Mouse (Mus musculus) neural tube, embryonic 14.5 days (tissue): ENCODE results near the gene Cela2a. TPM values are rescaled to one million over a fixed set of nuclear protein-coding genes. Genes with fewer than 3 reads are reported as not detected.

Experiments
- ATAC-seq: fragments of 200-750 bp; cut with Nextera tagmentation; 2 replicates; pipeline ENCODE4 v1.8.0; 2017; ENCODE audit warnings: low read depth, mild to moderate bottlenecking, moderate TSS enrichment, moderate library complexity
- H3K27ac ChIP-seq: fragments of 300-500 bp; sonication (generic); 2 replicates; pipeline ENCODE4 v1.5.1; 2014; ENCODE audit warnings: low read depth, mild to moderate bottlenecking, control low read depth, low read length, moderate library complexity, mixed read lengths
- H3K27me3 ChIP-seq: fragments of 300-500 bp; sonication (generic); 2 replicates; pipeline ENCODE4 v1.6.1; 2014; ENCODE audit warnings: low read length; ENCODE audit not compliant: control insufficient read depth, insufficient read depth
- H3K36me3 ChIP-seq: fragments of 300-500 bp; sonication (generic); 2 replicates; pipeline ENCODE4 v1.6.1; 2014; ENCODE audit warnings: low read length, mixed read lengths; ENCODE audit not compliant: control insufficient read depth, insufficient read depth
- H3K4me1 ChIP-seq: fragments of 300-500 bp; sonication (generic); 2 replicates; pipeline ENCODE4 v1.6.1; 2014; ENCODE audit warnings: low read length; ENCODE audit not compliant: control insufficient read depth, insufficient read depth
- H3K4me2 ChIP-seq: fragments of 300-500 bp; sonication (generic); 2 replicates; pipeline ENCODE4 v1.6.1; 2014; ENCODE audit warnings: mild to moderate bottlenecking, low read depth, low read length, control low read depth
- H3K4me3 ChIP-seq: fragments of 300-500 bp; sonication (generic); 2 replicates; pipeline ENCODE4 v1.5.1; 2014; ENCODE audit warnings: low read depth, low read length, control low read depth, mixed read lengths
- H3K9ac ChIP-seq: fragments of 300-500 bp; sonication (generic); replicated peaks from 2 replicates; pipeline ENCODE4 v1.6.1; 2014; ENCODE audit warnings: low read depth, mild to moderate bottlenecking, control low read depth, low read length, mixed read lengths
- H3K9me3 ChIP-seq: fragments of 300-500 bp; sonication (generic); 2 replicates; pipeline ENCODE4 v1.6.1; 2016; ENCODE audit warnings: low read length; ENCODE audit not compliant: control insufficient read depth
- WGBS: fragments of 180-500 bp; shearing (Covaris S2); extraction: QIAGEN DNeasy Blood & Tissue Kit; methylation state at CpG from one replicate; pipeline ENCODE4 v1.1.7; 2014; 5-methylcytosine and 5-hydroxymethylcytosine counted together
- polyA plus RNA-seq: library from polyadenylated mRNA; unstranded; fragments of >200 nt; fragmentation: Nextera tagmentation; extraction: Ambion mirVana; gene quantifications from 2 replicates; pipeline ENCODE4 v1.2.1, GENCODE M21; 2014

Gene Cela2a
- polyA plus RNA-seq, result not detected in 2 replicates

GRCm38 (mm10) chr4:141826060-141826459, at the start of gene Cela2a:
Gene Cela2a, minus strand, starts transcription at chr4:141826160.
- Histone ChIP-seq H3K27me3 (no peaks in the 10 kb centered on the region; the same call in 1 of the 2 replicates), H3K36me3 (no peaks in the 10 kb centered on the region), H3K9ac (no peak within 1 kb of the TSS), H3K4me3 (no peak within 1 kb of the TSS), H3K4me1 (no peaks in the 10 kb centered on the region), H3K4me2 (no peak within 1 kb of the TSS), H3K9me3 (no peaks in the 10 kb centered on the region), H3K27ac (no peak within 1 kb of the TSS)
- 55% methylated on average over 5 of the region's 5 CpGs for WGBS
- ATAC-seq, result no peak

- Histone ChIP-seq H3K4me3 (peak overlapping the region; percentile 77), H3K27me3 (no peaks in the 10 kb centered on the region), H3K9me3 (no peaks in the 10 kb centered on the region), H3K27ac (0 out of 2 replicates have a peak overlapping the region, but pooled peaks have one; percentile 48), H3K9ac (peak overlapping the region; percentile 81), H3K36me3 (no peaks in the 10 kb centered on the region), H3K4me2 (peak overlapping the region; percentile 64), H3K4me1 (peaks cover 20% of the 10 kb centered on the region)
- 15% methylated on average over 8 of the region's 8 CpGs for WGBS
- ATAC-seq, result no peak; the same call in none of the 2 replicates
These were observed 49.6 kb upstream of the Cela2a start for GRCm38 (mm10) chr4:141875481-141876108.

- Histone ChIP-seq H3K36me3 (no peaks in the 10 kb centered on the region), H3K4me2 (peak within 1 kb of the TSS; percentile 64), H3K9me3 (no peaks in the 10 kb centered on the region), H3K27me3 (no peaks in the 10 kb centered on the region), H3K4me3 (peak within 1 kb of the TSS; percentile 77), H3K9ac (peak within 1 kb of the TSS; percentile 81), H3K27ac (peak within 1 kb of the TSS; percentile 48; the same call in 1 of the 2 replicates), H3K4me1 (peaks cover 20% of the 10 kb centered on the region)
- ATAC-seq, result peak; percentile 89
- WGBS, result under 1% methylated on average over 71 of the region's 73 CpGs
These were observed 48.9 kb upstream of the Cela2a start, which contains the start of gene Efhd2 for GRCm38 (mm10) chr4:141874601-141875460. Gene Efhd2, minus strand, starts transcription at chr4:141874920.

GRCm38 (mm10) chr4:141874111-141874600, 48.2 kb upstream of the Cela2a start:
- Histone ChIP-seq H3K27ac (no peak overlapping the region), H3K4me2 (peak overlapping the region; percentile 64), H3K9ac (peak overlapping the region; percentile 81), H3K4me1 (peaks cover 23% of the 10 kb centered on the region), H3K9me3 (no peaks in the 10 kb centered on the region), H3K36me3 (no peaks in the 10 kb centered on the region), H3K27me3 (no peaks in the 10 kb centered on the region), H3K4me3 (peak overlapping the region; percentile 77)
- WGBS, result under 1% methylated on average over 19 of the region's 19 CpGs
- ATAC-seq, result peak; percentile 16

GRCm38 (mm10) chr4:141872977-141873376, 47.0 kb upstream of the Cela2a start:
- Histone ChIP-seq H3K36me3 (no peaks in the 10 kb centered on the region), H3K4me1 (peaks cover 27% of the 10 kb centered on the region), H3K27me3 (no peaks in the 10 kb centered on the region), H3K27ac (no peak overlapping the region), H3K4me3 (peak overlapping the region; percentile 77; the same call in 1 of the 2 replicates), H3K4me2 (peak overlapping the region; percentile 64), H3K9ac (peak overlapping the region; percentile 81), H3K9me3 (no peaks in the 10 kb centered on the region)
- WGBS, result 74% methylated on average over 9 of the region's 9 CpGs
- no peak for ATAC-seq

GRCm38 (mm10) chr4:141871909-141872308, 45.9 kb upstream of the Cela2a start:
- no peak overlapping the region for H3K4me3 ChIP-seq
- H3K27me3 ChIP-seq, result no peaks in the 10 kb centered on the region
- no peaks in the 10 kb centered on the region for H3K36me3 ChIP-seq
- H3K27ac ChIP-seq, result peak overlapping the region; percentile 66
- no peak for ATAC-seq
- 48% methylated on average over 9 of the region's 9 CpGs for WGBS
- H3K4me1 ChIP-seq, result peaks cover 37% of the 10 kb centered on the region
- H3K4me2 ChIP-seq, result peak overlapping the region; percentile 64
- peak overlapping the region; percentile 34; the same call in 1 of the 2 replicates for H3K9ac ChIP-seq
- no peaks in the 10 kb centered on the region for H3K9me3 ChIP-seq

GRCm38 (mm10) chr4:141871333-141871725, 45.4 kb upstream of the Cela2a start:
- Histone ChIP-seq H3K27ac (no peak overlapping the region), H3K36me3 (no peaks in the 10 kb centered on the region), H3K27me3 (no peaks in the 10 kb centered on the region), H3K4me3 (no peak overlapping the region), H3K4me1 (peaks cover 37% of the 10 kb centered on the region), H3K9me3 (no peaks in the 10 kb centered on the region), H3K9ac (no peak overlapping the region), H3K4me2 (peak overlapping the region; percentile 64; the same call in 1 of the 2 replicates)
- no peak for ATAC-seq
- 95% methylated on average over 3 of the region's 3 CpGs for WGBS

GRCm38 (mm10) chr4:141870666-141871332, 44.8 kb upstream of the Cela2a start:
- H3K4me2 ChIP-seq, result no peak overlapping the region
- no peaks in the 10 kb centered on the region for H3K36me3 ChIP-seq
- no peak overlapping the region for H3K27ac ChIP-seq
- H3K9ac ChIP-seq, result no peak overlapping the region
- H3K4me1 ChIP-seq, result peaks cover 37% of the 10 kb centered on the region
- 67% methylated on average over 11 of the region's 11 CpGs for WGBS
- H3K9me3 ChIP-seq, result no peaks in the 10 kb centered on the region
- H3K4me3 ChIP-seq, result no peak overlapping the region
- no peak for ATAC-seq
- no peaks in the 10 kb centered on the region for H3K27me3 ChIP-seq
